ENCODE assay signal across 11 mouse cellular contexts in genomic region chr12:118849996-118850395, GRCm38 (mm10). TPM values are rescaled to one million over a fixed set of nuclear protein-coding genes. Genes with fewer than 3 reads are reported as not detected.
DNase-seq lines count a peak whose midpoint lies in the region; ATAC-seq lines count a peak whose summit lies in the region.
"Had no signal": no experiment of that assay in that cellular context is flagged by ENCODE, and none has a peak within 500 bp of the region (broad histone marks: within the 10 kb centered on the region; RNA-seq: fewer than 3 reads in every experiment).

No protein-coding gene starts in this region.

- peaks cover 88% of the 10 kb centered on the region for H3K27me3 ChIP-seq in kidney, embryonic 14.5 days (ENCODE audit: control insufficient read depth, insufficient read depth, low read length)
- H3K27me3 ChIP-seq in embryonic facial prominence, embryonic 11.5 days (ENCODE audit: control insufficient read depth, insufficient read depth, low read length), result peaks cover 64% of the 10 kb centered on the region
- peaks cover 69% of the 10 kb centered on the region for H3K27me3 ChIP-seq in hindbrain, embryonic 15.5 days
- H3K27me3 ChIP-seq in neural tube, embryonic 13.5 days, result peaks cover 91% of the 10 kb centered on the region

- no peaks in the 10 kb centered on the region for H3K36me3 ChIP-seq in kidney, embryonic 14.5 days (ENCODE audit: control insufficient read depth, insufficient read depth, low read length)
- H3K36me3 ChIP-seq in embryonic facial prominence, embryonic 11.5 days (replicated peaks; ENCODE audit: control insufficient read depth, insufficient read depth, low read depth, low read length), result no peaks in the 10 kb centered on the region
- H3K36me3 ChIP-seq in hindbrain, embryonic 15.5 days, result no peaks in the 10 kb centered on the region
- H3K36me3 ChIP-seq in neural tube, embryonic 13.5 days, result no peaks in the 10 kb centered on the region

- H3K9me3 ChIP-seq in kidney, embryonic 14.5 days (ENCODE audit: control insufficient read depth, low read length), result no peaks in the 10 kb centered on the region
- no peaks in the 10 kb centered on the region for H3K9me3 ChIP-seq in embryonic facial prominence, embryonic 11.5 days (replicated peaks; ENCODE audit: control insufficient read depth, low read length)
- H3K9me3 ChIP-seq in hindbrain, embryonic 15.5 days, result no peaks in the 10 kb centered on the region
- no peaks in the 10 kb centered on the region for H3K9me3 ChIP-seq in neural tube, embryonic 13.5 days

- intact Hi-C loops in left cerebral cortex, postnatal 36 days (cut with DNase I), result loop anchor here (2.0 to 10.0 kb wide), 5 partner anchors 193 to 1465 kb away; partner anchors contain the start of gene Sp4

- peak; percentile 18; the same call in 1 of the 2 replicates for ATAC-seq in kidney, embryonic 14.5 days (ENCODE audit: low FRiP score, low TSS enrichment)
- ATAC-seq in embryonic facial prominence, embryonic 11.5 days (replicated peaks; ENCODE audit: insufficient number of reproducible peaks, low FRiP score, low TSS enrichment, low read depth), result no peak
- ATAC-seq in hindbrain, embryonic 15.5 days (ENCODE audit: low FRiP score, low read depth), result no peak
- ATAC-seq in neural tube, embryonic 13.5 days (ENCODE audit: low read depth), result peak; percentile 16; the same call in 1 of the 2 replicates
- no peak for ATAC-seq in erythroblast, adult 5-6 weeks (replicated peaks; ENCODE audit: low FRiP score, poor library complexity, severe bottlenecking)
- ATAC-seq in erythroid progenitor cell, adult 5-6 weeks (replicated peaks; ENCODE audit: low FRiP score, poor library complexity, severe bottlenecking), result no peak

- H3K4me1 ChIP-seq in kidney, embryonic 14.5 days (ENCODE audit: control insufficient read depth, insufficient read depth, low read length), result peaks cover 3% of the 10 kb centered on the region; the same call in 1 of the 2 replicates
- peaks cover 6% of the 10 kb centered on the region for H3K4me1 ChIP-seq in embryonic facial prominence, embryonic 11.5 days (ENCODE audit: control insufficient read depth, insufficient read depth, low read length)
- peaks cover 36% of the 10 kb centered on the region for H3K4me1 ChIP-seq in hindbrain, embryonic 15.5 days (replicated peaks)
- peaks cover 36% of the 10 kb centered on the region for H3K4me1 ChIP-seq in neural tube, embryonic 13.5 days (replicated peaks)

- no peak overlapping the region for H3K4me2 ChIP-seq in kidney, embryonic 14.5 days (replicated peaks; ENCODE audit: low read depth, low read length)
- no peak overlapping the region for H3K4me2 ChIP-seq in embryonic facial prominence, embryonic 11.5 days (ENCODE audit: low read depth, low read length)
- H3K4me2 ChIP-seq in hindbrain, embryonic 15.5 days, result peak overlapping the region; percentile 48; the same call in 1 of the 2 replicates
- peak overlapping the region; percentile 55 for H3K4me2 ChIP-seq in neural tube, embryonic 13.5 days

- under 1% methylated on average over 11 of the region's 11 CpGs for WGBS in kidney, embryonic 14.5 days
- WGBS in embryonic facial prominence, embryonic 11.5 days, result 0% methylated on average over 11 of the region's 11 CpGs
- under 1% methylated on average over 11 of the region's 11 CpGs for WGBS in hindbrain, embryonic 15.5 days
- under 1% methylated on average over 11 of the region's 11 CpGs for WGBS in neural tube, embryonic 13.5 days

- DNase-seq in kidney, postnatal 25 days, result no peak
- DNase-seq in embryonic facial prominence, embryonic 11.5 days (ENCODE audit: low spot score), result peak; percentile 33
- DNase-seq in left cerebral cortex, postnatal 36 days (ENCODE audit: low spot score in 2 of 2), result no peak
- DNase-seq: layer of hippocampus, adult 9-11 months; lung, postnatal 10 days had no signal

- no peak overlapping the region for H3K4me3 ChIP-seq in kidney, embryonic 14.5 days (ENCODE audit: low read length)
- peak overlapping the region; percentile 38 for H3K4me3 ChIP-seq in embryonic facial prominence, embryonic 11.5 days (ENCODE audit: low read depth, low read length)
- H3K4me3 ChIP-seq in hindbrain, embryonic 15.5 days, result peak overlapping the region; percentile 41
- peak overlapping the region; percentile 38 for H3K4me3 ChIP-seq in neural tube, embryonic 13.5 days

- H3K27ac ChIP-seq in kidney, embryonic 14.5 days (ENCODE audit: low read depth, low read length), result no peak overlapping the region
- no peak overlapping the region for H3K27ac ChIP-seq in embryonic facial prominence, embryonic 11.5 days (replicated peaks; ENCODE audit: low read depth, low read length)
- no peak overlapping the region for H3K27ac ChIP-seq in hindbrain, embryonic 15.5 days (replicated peaks)
- no peak overlapping the region for H3K27ac ChIP-seq in neural tube, embryonic 13.5 days (replicated peaks)

- H3K9ac ChIP-seq in kidney, embryonic 14.5 days (ENCODE audit: low read depth, low read length), result no peak overlapping the region
- H3K9ac ChIP-seq in embryonic facial prominence, embryonic 11.5 days (replicated peaks; ENCODE audit: low read length), result peak overlapping the region; percentile 30
- no peak overlapping the region for H3K9ac ChIP-seq in hindbrain, embryonic 15.5 days
- H3K9ac ChIP-seq in neural tube, embryonic 13.5 days, result peak overlapping the region; percentile 60

RNA-seq across cellular contexts. Expression of gene Sp8, which starts 3.9 kb away (rescaled TPM):
- not detected in 2 replicates for polyA plus RNA-seq in kidney, embryonic 14.5 days (2014; fragmentation: Nextera tagmentation; extraction: Ambion mirVana)
- polyA plus RNA-seq in embryonic facial prominence, embryonic 11.5 days (2014; fragmentation: Nextera tagmentation; extraction: Ambion mirVana), result 6.6 and 6.8 TPM in 2 replicates
- 2.8 and 3.0 TPM in 2 replicates for polyA plus RNA-seq in hindbrain, embryonic 15.5 days (2015; fragmentation: Nextera tagmentation; extraction: Ambion mirVana)
- polyA plus RNA-seq in neural tube, embryonic 13.5 days (2015; fragmentation: Nextera tagmentation; extraction: Ambion mirVana), result 4.0 and 4.1 TPM in 2 replicates
- total RNA-seq in erythroblast, adult 5-6 weeks (2015; ENCODE audit: low replicate concordance), result not detected in 2 replicates
- total RNA-seq in erythroblast, adult 5-6 weeks (2017; ENCODE audit: low replicate concordance), result not detected in 2 replicates
- total RNA-seq in left cerebral cortex, postnatal 36 days (2021), result 1 to 10 TPM; 1.7 to 3.9 TPM
- not detected in 2 replicates for total RNA-seq in erythroid progenitor cell, adult 5-6 weeks (2015; ENCODE audit: low replicate concordance)
- total RNA-seq in erythroid progenitor cell, adult 5-6 weeks (2017; ENCODE audit: low replicate concordance), result not detected in 2 replicates
- polyA plus RNA-seq: heart, embryonic 16.5 days had no signal

Comparison
In these comparisons a context has a peak if more than half of its experiments do, and no peak if none do; other contexts are left out.
1. ATAC-seq: peak in kidney, embryonic 14.5 days (single experiment) and neural tube, embryonic 13.5 days (single experiment); none in embryonic facial prominence, embryonic 11.5 days (single experiment), hindbrain, embryonic 15.5 days (single experiment), erythroblast, adult 5-6 weeks (single experiment) and erythroid progenitor cell, adult 5-6 weeks (single experiment).
2. H3K4me2 ChIP-seq: peak in hindbrain, embryonic 15.5 days (single experiment) and neural tube, embryonic 13.5 days (single experiment); none in kidney, embryonic 14.5 days (single experiment) and embryonic facial prominence, embryonic 11.5 days (single experiment).
3. H3K9ac ChIP-seq: peak in embryonic facial prominence, embryonic 11.5 days (single experiment) and neural tube, embryonic 13.5 days (single experiment); none in kidney, embryonic 14.5 days (single experiment) and hindbrain, embryonic 15.5 days (single experiment).